Mouse (Mus musculus): ENCODE measurements around the gene H2-DMb2. TPM values are rescaled to one million over a fixed set of nuclear protein-coding genes. Genes with fewer than 3 reads are reported as not detected.
A peak's percentile ranks its signal among the peaks of the same experiment; 100 is the strongest.

The H2-DMb2 gene
- polyA plus RNA-seq, 1 experiment from 2014 or later, result 0.15 TPM

DNA sequence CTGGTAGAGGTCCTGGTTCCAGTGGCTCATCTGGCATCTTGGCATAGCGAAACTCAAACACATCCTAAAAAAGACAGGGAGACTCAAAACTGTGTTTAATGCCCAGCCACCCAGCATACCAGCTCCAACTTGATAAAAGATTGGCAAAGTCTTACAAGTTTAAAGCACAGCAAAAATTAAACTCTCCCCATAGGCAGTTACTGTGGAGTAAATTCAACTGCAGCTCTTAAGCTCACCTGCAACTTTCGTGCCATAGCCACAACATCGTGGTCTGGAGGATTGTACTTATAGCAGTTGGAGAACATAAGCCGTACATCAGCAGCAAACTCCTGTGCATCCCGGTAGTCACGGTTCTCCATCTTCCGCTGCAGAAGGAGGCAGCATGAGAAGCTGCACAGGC is 29.0 kb upstream of the H2-DMb2 start:
- ATAC-seq (replicated peaks; ENCODE audit: low FRiP score, low TSS enrichment, low read depth) (no peak), DNase-seq (ENCODE audit: low spot score) (no peak)
- Histone ChIP-seq H3K27ac (ENCODE audit: low read depth) (no peak overlapping the region), H3K4me2 (ENCODE audit: low read length) (no peak overlapping the region), H3K4me3 (ENCODE audit: low read depth, low read length) (no peak overlapping the region), H3K4me1 (replicated peaks; ENCODE audit: control insufficient read depth, insufficient read depth, low read length) (peaks cover 9% of the 10 kb centered on the region), H3K36me3 (ENCODE audit: control insufficient read depth, insufficient read depth, low read length) (peaks cover 97% of the 10 kb centered on the region), H3K9me3 (ENCODE audit: control insufficient read depth, low read length) (no peaks in the 10 kb centered on the region), H3K27me3 (replicated peaks; ENCODE audit: control insufficient read depth, insufficient read depth, low read length) (no peaks in the 10 kb centered on the region), H3K9ac (ENCODE audit: low read length) (no peak overlapping the region)
- WGBS, result 89% methylated on average over 7 of the region's 7 CpGs

GRCm38 (mm10) chr17:34116736-34117370 is 26.3 kb upstream of the H2-DMb2 start:
- Histone ChIP-seq H3K4me3 (ENCODE audit: low read depth, low read length) (peak overlapping the region; percentile 95), H3K4me2 (ENCODE audit: low read length) (peak overlapping the region; percentile 97), H3K9ac (ENCODE audit: low read length) (peak overlapping the region; percentile 89), H3K27ac (ENCODE audit: low read depth) (no peak overlapping the region), H3K9me3 (ENCODE audit: control insufficient read depth, low read length) (no peaks in the 10 kb centered on the region), H3K4me1 (replicated peaks; ENCODE audit: control insufficient read depth, insufficient read depth, low read length) (peaks cover 9% of the 10 kb centered on the region), H3K36me3 (ENCODE audit: control insufficient read depth, insufficient read depth, low read length) (peaks cover 71% of the 10 kb centered on the region), H3K27me3 (replicated peaks; ENCODE audit: control insufficient read depth, insufficient read depth, low read length) (no peaks in the 10 kb centered on the region)
- ATAC-seq (replicated peaks; ENCODE audit: low FRiP score, low TSS enrichment, low read depth) (no peak), DNase-seq (ENCODE audit: low spot score) (no peak)
- WGBS, result 28% methylated on average over 7 of the region's 7 CpGs

DNA sequence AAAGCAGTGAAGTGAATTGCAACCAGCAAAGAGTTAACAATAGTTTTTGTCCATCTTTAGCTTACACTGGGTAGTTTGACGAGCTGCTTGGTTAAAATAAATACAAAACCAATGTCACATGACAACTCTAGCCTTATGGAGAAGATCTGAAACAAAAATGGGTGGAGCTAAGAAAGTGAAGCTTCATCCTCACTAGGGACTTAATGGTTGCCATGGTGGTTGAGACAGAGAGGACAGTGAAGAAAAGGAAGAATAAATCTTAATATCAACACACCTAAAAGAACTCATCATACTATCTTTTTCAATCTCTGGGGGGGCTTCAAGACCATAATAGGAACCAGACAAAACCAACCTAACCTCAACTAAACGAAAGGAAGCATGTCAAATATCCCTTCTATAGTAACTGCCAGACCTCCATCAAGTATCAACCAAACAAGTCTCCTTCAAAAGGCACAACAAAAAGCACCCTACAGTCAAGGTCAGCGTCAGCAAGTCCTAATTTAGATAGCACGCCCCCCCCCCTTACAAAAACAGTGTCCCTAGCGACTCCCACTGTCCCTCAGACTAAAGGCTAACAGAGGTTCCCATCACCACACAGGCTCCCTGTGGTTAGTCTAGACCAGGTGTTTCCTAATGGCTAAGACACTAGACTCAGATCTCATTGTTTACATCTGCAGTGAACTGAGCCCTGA is 25.5 kb upstream of the H2-DMb2 start:
- DNase-seq (ENCODE audit: low spot score), result no peak
- no peak for ATAC-seq (replicated peaks; ENCODE audit: low FRiP score, low TSS enrichment, low read depth)
- 1% methylated on average over 5 of the region's 5 CpGs for WGBS
- Histone ChIP-seq H3K4me1 (replicated peaks; ENCODE audit: control insufficient read depth, insufficient read depth, low read length) (peaks cover 9% of the 10 kb centered on the region), H3K27me3 (replicated peaks; ENCODE audit: control insufficient read depth, insufficient read depth, low read length) (no peaks in the 10 kb centered on the region), H3K4me3 (ENCODE audit: low read depth, low read length) (peak overlapping the region; percentile 95), H3K4me2 (ENCODE audit: low read length) (peak overlapping the region; percentile 97), H3K27ac (ENCODE audit: low read depth) (no peak overlapping the region), H3K9me3 (ENCODE audit: control insufficient read depth, low read length) (no peaks in the 10 kb centered on the region), H3K36me3 (ENCODE audit: control insufficient read depth, insufficient read depth, low read length) (peaks cover 64% of the 10 kb centered on the region), H3K9ac (ENCODE audit: low read length) (peak overlapping the region; percentile 89)

DNA sequence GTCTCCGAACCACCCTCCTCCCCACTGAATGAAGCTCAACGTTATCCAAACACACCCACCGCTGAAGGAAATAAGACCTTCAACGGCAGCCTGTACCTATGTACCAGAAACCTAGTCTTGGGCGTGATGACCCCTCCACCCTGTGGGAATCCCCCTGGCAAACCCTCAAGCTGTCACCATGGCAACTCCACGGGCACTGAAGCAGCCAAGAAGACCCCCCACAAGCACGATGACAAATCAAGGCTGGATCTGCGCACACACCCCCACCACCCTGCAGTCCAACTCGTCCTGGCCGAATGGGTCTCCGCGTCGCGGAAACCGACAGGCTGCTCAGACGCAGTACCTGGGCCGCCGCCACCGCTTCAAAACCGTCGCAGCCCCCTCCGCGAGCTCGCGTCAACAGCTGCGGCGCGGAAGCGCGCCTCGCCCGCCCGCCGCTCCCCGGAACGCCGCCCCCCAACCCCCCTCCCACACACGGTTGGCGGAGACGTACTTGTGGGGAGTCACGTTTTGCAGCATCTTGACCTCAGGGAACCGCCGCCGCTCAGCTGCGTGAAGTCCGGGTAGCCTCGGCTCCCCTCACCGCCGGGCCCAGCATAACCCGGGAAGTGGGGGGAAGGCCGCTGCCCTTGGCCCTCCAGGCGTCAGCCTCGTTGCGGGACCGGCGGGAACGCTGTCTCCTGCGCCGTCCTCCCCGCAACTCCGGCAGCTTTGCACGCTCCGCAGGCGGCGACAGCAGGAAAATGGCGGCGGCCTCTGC is 24.8 kb upstream of the H2-DMb2 start:
- H3K9me3 ChIP-seq (ENCODE audit: control insufficient read depth, low read length), result no peaks in the 10 kb centered on the region
- WGBS, result 2% methylated on average over 67 of the region's 67 CpGs
- no peak for ATAC-seq (replicated peaks; ENCODE audit: low FRiP score, low TSS enrichment, low read depth)
- peak overlapping the region; percentile 97 for H3K4me2 ChIP-seq (ENCODE audit: low read length)
- DNase-seq (ENCODE audit: low spot score), result peak; percentile 74
- peaks cover 9% of the 10 kb centered on the region for H3K4me1 ChIP-seq (replicated peaks; ENCODE audit: control insufficient read depth, insufficient read depth, low read length)
- peak overlapping the region; percentile 95 for H3K4me3 ChIP-seq (ENCODE audit: low read depth, low read length)
- H3K27me3 ChIP-seq (replicated peaks; ENCODE audit: control insufficient read depth, insufficient read depth, low read length), result no peaks in the 10 kb centered on the region
- peak overlapping the region; percentile 89 for H3K9ac ChIP-seq (ENCODE audit: low read length)
- peaks cover 56% of the 10 kb centered on the region for H3K36me3 ChIP-seq (ENCODE audit: control insufficient read depth, insufficient read depth, low read length)
- peak overlapping the region; percentile 100 for H3K27ac ChIP-seq (ENCODE audit: low read depth)

DNA sequence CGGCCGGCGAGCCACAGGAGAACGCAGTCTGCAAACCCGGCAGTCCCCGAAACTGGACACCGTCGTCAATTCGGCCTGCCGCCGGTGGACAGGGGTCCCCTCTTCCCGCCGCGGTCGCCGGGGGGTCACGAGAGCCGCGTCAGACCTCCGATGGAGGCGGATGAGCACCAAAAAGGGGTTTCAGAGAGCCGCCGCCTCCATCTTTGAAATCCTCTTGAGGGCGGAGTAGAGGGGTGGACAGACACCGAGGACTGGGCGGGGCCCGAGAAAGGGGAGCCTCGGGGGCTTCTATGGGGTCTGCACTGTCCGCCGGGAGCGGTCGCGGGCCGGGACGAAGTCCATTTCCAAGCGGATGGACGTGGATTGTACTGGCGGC is 24.2 kb upstream of the H2-DMb2 start:
- peak overlapping the region; percentile 95 for H3K4me3 ChIP-seq (ENCODE audit: low read depth, low read length)
- ATAC-seq (replicated peaks; ENCODE audit: low FRiP score, low TSS enrichment, low read depth), result no peak
- under 1% methylated on average over 36 of the region's 38 CpGs for WGBS
- H3K36me3 ChIP-seq (ENCODE audit: control insufficient read depth, insufficient read depth, low read length), result peaks cover 51% of the 10 kb centered on the region
- peaks cover 13% of the 10 kb centered on the region for H3K4me1 ChIP-seq (replicated peaks; ENCODE audit: control insufficient read depth, insufficient read depth, low read length)
- no peak for DNase-seq (ENCODE audit: low spot score)
- peak overlapping the region; percentile 100 for H3K27ac ChIP-seq (ENCODE audit: low read depth)
- no peaks in the 10 kb centered on the region for H3K9me3 ChIP-seq (ENCODE audit: control insufficient read depth, low read length)
- H3K27me3 ChIP-seq (replicated peaks; ENCODE audit: control insufficient read depth, insufficient read depth, low read length), result no peaks in the 10 kb centered on the region
- H3K4me2 ChIP-seq (ENCODE audit: low read length), result peak overlapping the region; percentile 97
- H3K9ac ChIP-seq (ENCODE audit: low read length), result peak overlapping the region; percentile 89

GRCm38 (mm10) chr17:34119249-34120179 is 23.6 kb upstream of the H2-DMb2 start, which contains the start of gene H2-DMa:
Gene H2-DMa (plus strand): TSS chr17:34119541.
- Histone ChIP-seq H3K27ac (ENCODE audit: low read depth) (peak within 1 kb of the TSS; percentile 100), H3K27me3 (replicated peaks; ENCODE audit: control insufficient read depth, insufficient read depth, low read length) (no peaks in the 10 kb centered on the region), H3K36me3 (ENCODE audit: control insufficient read depth, insufficient read depth, low read length) (peaks cover 44% of the 10 kb centered on the region), H3K9ac (ENCODE audit: low read length) (peak within 1 kb of the TSS; percentile 96), H3K4me2 (ENCODE audit: low read length) (peak within 1 kb of the TSS; percentile 97), H3K4me3 (ENCODE audit: low read depth, low read length) (peak within 1 kb of the TSS; percentile 95), H3K4me1 (replicated peaks; ENCODE audit: control insufficient read depth, insufficient read depth, low read length) (peaks cover 16% of the 10 kb centered on the region), H3K9me3 (ENCODE audit: control insufficient read depth, low read length) (no peaks in the 10 kb centered on the region)
- under 1% methylated on average over 96 of the region's 96 CpGs for WGBS
- DNase-seq (ENCODE audit: low spot score) (peak; percentile 100), ATAC-seq (replicated peaks; ENCODE audit: low FRiP score, low TSS enrichment, low read depth) (peak; percentile 79)

DNA sequence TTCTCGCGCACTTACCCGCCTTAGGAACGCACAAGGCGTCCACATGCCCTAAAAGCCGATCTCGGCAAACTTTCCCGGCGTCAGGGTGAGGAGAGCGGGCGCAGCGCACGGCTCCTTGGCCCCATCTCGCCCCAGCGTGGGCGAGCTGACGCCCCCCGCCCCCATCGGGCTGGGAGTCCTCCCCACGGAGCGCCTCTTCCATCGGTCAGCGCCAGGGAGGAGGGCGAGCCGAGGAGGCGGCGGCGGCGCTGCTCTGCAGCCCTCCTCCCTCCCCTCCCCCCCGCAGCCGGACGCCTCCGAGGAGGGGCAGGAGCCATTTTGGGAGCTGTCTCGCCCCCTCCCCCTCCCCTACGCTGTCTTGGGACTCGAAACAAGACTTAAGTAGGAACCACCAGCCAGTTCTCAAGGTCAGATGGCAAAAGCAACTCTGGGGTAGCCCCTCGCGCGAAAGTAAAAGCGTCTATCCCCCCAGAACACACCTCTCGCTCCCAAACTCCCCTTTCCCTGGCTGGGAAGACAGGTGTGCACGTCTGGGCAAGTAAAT is 22.9 kb upstream of the H2-DMb2 start:
- Histone ChIP-seq H3K9ac (ENCODE audit: low read length) (peak overlapping the region; percentile 96), H3K27ac (ENCODE audit: low read depth) (peak overlapping the region; percentile 100), H3K4me2 (ENCODE audit: low read length) (peak overlapping the region; percentile 97), H3K4me3 (ENCODE audit: low read depth, low read length) (peak overlapping the region; percentile 95), H3K36me3 (ENCODE audit: control insufficient read depth, insufficient read depth, low read length) (peaks cover 37% of the 10 kb centered on the region), H3K27me3 (replicated peaks; ENCODE audit: control insufficient read depth, insufficient read depth, low read length) (no peaks in the 10 kb centered on the region), H3K4me1 (replicated peaks; ENCODE audit: control insufficient read depth, insufficient read depth, low read length) (peaks cover 22% of the 10 kb centered on the region), H3K9me3 (ENCODE audit: control insufficient read depth, low read length) (no peaks in the 10 kb centered on the region)
- ATAC-seq (replicated peaks; ENCODE audit: low FRiP score, low TSS enrichment, low read depth) (peak; percentile 5), DNase-seq (ENCODE audit: low spot score) (peak; percentile 90)
- WGBS, result under 1% methylated on average over 41 of the region's 42 CpGs

DNA sequence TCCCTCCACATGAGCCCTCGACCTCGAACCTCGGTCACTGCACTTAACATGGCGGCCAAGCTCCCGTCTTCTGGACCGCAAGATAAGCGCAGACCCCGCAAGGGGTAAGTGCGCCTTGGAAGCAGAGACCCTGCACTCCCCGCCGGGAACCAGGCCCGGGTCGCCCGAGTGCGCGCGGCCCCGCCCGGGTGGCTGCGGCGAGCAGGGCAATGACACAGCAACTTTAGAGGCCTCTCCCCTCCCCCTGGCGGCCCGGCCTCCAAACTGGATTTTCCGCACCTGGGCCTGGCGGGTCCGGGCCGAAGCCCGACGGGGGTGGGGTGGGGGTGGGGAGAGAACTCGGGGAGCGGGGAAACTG is 22.3 kb upstream of the H2-DMb2 start:
- peak; percentile 92 for DNase-seq (ENCODE audit: low spot score)

More for the DNA sequence above, 22.3 kb upstream of the H2-DMb2 start:
- under 1% methylated on average over 29 of the region's 31 CpGs for WGBS
- Histone ChIP-seq H3K4me1 (replicated peaks; ENCODE audit: control insufficient read depth, insufficient read depth, low read length) (peaks cover 16% of the 10 kb centered on the region; the same call in 1 of the 2 replicates), H3K27ac (ENCODE audit: low read depth) (peak overlapping the region; percentile 100), H3K9ac (ENCODE audit: low read length) (peak overlapping the region; percentile 96), H3K4me3 (ENCODE audit: low read depth, low read length) (peak overlapping the region; percentile 95), H3K4me2 (ENCODE audit: low read length) (peak overlapping the region; percentile 97), H3K27me3 (replicated peaks; ENCODE audit: control insufficient read depth, insufficient read depth, low read length) (no peaks in the 10 kb centered on the region), H3K9me3 (ENCODE audit: control insufficient read depth, low read length) (no peaks in the 10 kb centered on the region), H3K36me3 (ENCODE audit: control insufficient read depth, insufficient read depth, low read length) (peaks cover 31% of the 10 kb centered on the region)
- ATAC-seq (replicated peaks; ENCODE audit: low FRiP score, low TSS enrichment, low read depth), result peak; percentile 6
